Mouse (Mus musculus): Measurements from ENCODE around the gene Pald1. TPM values are rescaled to one million over a fixed set of nuclear protein-coding genes. Genes with fewer than 3 reads are reported as not detected.

Pald1 gene
- polyA plus RNA-seq, 1 experiment from 2014 or later = 16.1 TPM

DNA sequence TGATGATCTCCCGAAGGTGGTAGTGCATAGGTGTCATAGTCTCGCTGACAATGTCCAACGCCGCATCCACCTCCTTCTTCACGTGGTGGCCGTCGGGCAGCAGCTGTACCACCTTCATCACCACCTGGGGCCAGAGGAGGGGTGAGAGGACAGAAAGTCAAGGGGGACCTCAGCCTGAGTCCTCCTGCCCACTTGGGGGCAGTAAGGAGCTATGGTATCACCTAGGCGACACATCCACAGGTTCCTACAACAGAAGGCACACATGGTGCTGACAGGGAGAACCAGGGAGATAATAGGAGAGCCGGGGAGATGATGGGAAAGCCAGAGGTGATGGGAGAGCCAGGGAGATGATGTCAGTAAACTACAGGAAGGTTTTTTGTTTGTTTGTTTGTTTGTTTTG is 44.1 kb downstream of the Pald1 start:
- no peaks in the 10 kb centered on the region for H3K36me3 ChIP-seq (replicated peaks; ENCODE audit: control insufficient read depth, insufficient read depth, low read depth, low read length)
- no peak overlapping the region for H3K27ac ChIP-seq (replicated peaks; ENCODE audit: low read depth, low read length)
- WGBS = 90% methylated on average over 9 of the region's 9 CpGs
- H3K4me2 ChIP-seq (ENCODE audit: low read depth, low read length) = no peak overlapping the region
- H3K9ac ChIP-seq (replicated peaks; ENCODE audit: low read length) = no peak overlapping the region
- H3K9me3 ChIP-seq (replicated peaks; ENCODE audit: control insufficient read depth, low read length) = no peaks in the 10 kb centered on the region
- no peak for ATAC-seq (replicated peaks; ENCODE audit: insufficient number of reproducible peaks, low FRiP score, low TSS enrichment, low read depth)
- no peak overlapping the region for H3K4me3 ChIP-seq (ENCODE audit: low read depth, low read length)
- H3K4me1 ChIP-seq (ENCODE audit: control insufficient read depth, insufficient read depth, low read length) = no peaks in the 10 kb centered on the region
- no peak for DNase-seq (ENCODE audit: low spot score)
- H3K27me3 ChIP-seq (ENCODE audit: control insufficient read depth, insufficient read depth, low read length) = no peaks in the 10 kb centered on the region

DNA sequence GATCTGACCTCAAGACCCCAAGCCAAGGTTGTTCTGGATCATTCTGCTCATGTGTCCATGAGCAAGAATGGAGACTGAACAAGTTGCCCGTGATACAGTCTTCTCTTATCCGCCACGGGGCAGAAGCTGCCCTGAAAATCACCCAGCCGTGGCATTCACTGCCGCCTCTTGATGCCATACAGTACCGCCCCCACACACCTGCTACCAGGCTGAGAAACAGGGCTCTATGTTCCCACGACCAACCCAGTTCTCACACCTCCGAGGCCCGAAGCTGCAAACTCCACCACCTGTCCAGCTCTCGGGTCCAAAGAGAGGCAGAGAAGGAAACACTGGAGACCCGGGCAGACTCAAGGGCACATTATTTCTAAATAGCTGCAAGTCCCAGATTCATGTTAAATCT is 45.7 kb downstream of the Pald1 start:
- ATAC-seq (replicated peaks; ENCODE audit: insufficient number of reproducible peaks, low FRiP score, low TSS enrichment, low read depth) (no peak), DNase-seq (ENCODE audit: low spot score) (no peak)
- no peaks in the 10 kb centered on the region for H3K9me3 ChIP-seq (replicated peaks; ENCODE audit: control insufficient read depth, low read length)
- 91% methylated on average over 11 of the region's 11 CpGs for WGBS
- H3K9ac ChIP-seq (replicated peaks; ENCODE audit: low read length) = no peak overlapping the region
- no peak overlapping the region for H3K4me3 ChIP-seq (ENCODE audit: low read depth, low read length)
- H3K4me1 ChIP-seq (ENCODE audit: control insufficient read depth, insufficient read depth, low read length) = no peaks in the 10 kb centered on the region
- no peak overlapping the region for H3K4me2 ChIP-seq (ENCODE audit: low read depth, low read length)
- H3K27ac ChIP-seq (replicated peaks; ENCODE audit: low read depth, low read length) = no peak overlapping the region
- no peaks in the 10 kb centered on the region for H3K27me3 ChIP-seq (ENCODE audit: control insufficient read depth, insufficient read depth, low read length)
- no peaks in the 10 kb centered on the region for H3K36me3 ChIP-seq (replicated peaks; ENCODE audit: control insufficient read depth, insufficient read depth, low read depth, low read length)

DNA sequence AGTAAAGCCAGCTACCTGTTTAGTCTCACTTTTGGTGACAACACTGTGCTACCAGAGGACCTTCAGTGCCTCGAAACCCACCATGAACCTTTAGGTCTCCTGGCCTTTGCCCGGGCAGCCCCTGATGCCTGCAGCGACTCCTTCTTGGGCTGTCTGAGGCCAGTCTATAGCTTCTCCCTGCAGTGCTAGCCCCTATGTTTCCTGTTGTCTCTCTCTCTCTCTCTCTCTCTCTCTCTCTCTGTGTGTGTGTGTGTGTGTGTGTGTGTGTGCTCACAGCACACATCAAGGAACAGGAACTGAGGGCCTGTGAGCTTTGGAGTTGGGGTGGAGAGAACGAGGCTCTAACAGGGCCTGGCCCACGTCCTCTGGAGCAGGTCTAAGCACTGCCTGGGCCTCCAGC is 46.7 kb downstream of the Pald1 start:
- Histone ChIP-seq H3K27me3 (ENCODE audit: control insufficient read depth, insufficient read depth, low read length) (no peaks in the 10 kb centered on the region), H3K4me1 (ENCODE audit: control insufficient read depth, insufficient read depth, low read length) (no peaks in the 10 kb centered on the region), H3K9me3 (replicated peaks; ENCODE audit: control insufficient read depth, low read length) (no peaks in the 10 kb centered on the region), H3K4me3 (ENCODE audit: low read depth, low read length) (no peak overlapping the region), H3K27ac (replicated peaks; ENCODE audit: low read depth, low read length) (no peak overlapping the region), H3K36me3 (replicated peaks; ENCODE audit: control insufficient read depth, insufficient read depth, low read depth, low read length) (no peaks in the 10 kb centered on the region), H3K9ac (replicated peaks; ENCODE audit: low read length) (no peak overlapping the region), H3K4me2 (ENCODE audit: low read depth, low read length) (no peak overlapping the region)
- no peak for DNase-seq (ENCODE audit: low spot score)
- no peak for ATAC-seq (replicated peaks; ENCODE audit: insufficient number of reproducible peaks, low FRiP score, low TSS enrichment, low read depth)
- 79% methylated on average over 5 of the region's 5 CpGs for WGBS

DNA sequence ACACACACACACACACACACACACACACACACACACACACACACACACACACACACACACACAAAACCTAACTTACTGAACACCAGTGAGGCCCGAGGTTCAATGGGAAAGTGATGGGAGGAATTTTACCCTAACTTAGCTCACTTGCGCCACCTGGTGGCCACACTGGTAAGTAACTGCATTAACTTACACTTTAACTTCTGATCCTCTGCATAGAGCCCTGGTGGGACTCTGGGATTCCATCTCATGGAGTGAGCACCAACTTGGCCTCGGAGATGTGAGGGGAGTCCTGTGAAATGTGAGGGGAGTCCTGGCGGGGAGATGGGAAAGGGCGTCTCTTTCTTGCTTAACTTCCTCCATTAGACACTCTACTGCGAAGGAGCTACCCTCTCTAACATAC is 47.2 kb downstream of the Pald1 start:
- WGBS = 21% methylated on average over 6 of the region's 6 CpGs
- DNase-seq (ENCODE audit: low spot score) (peak; percentile 96), ATAC-seq (replicated peaks; ENCODE audit: insufficient number of reproducible peaks, low FRiP score, low TSS enrichment, low read depth) (peak; percentile 30; the same call in 1 of the 2 replicates)
- Histone ChIP-seq H3K36me3 (replicated peaks; ENCODE audit: control insufficient read depth, insufficient read depth, low read depth, low read length) (no peaks in the 10 kb centered on the region), H3K27ac (replicated peaks; ENCODE audit: low read depth, low read length) (no peak overlapping the region), H3K4me2 (ENCODE audit: low read depth, low read length) (no peak overlapping the region), H3K4me1 (ENCODE audit: control insufficient read depth, insufficient read depth, low read length) (no peaks in the 10 kb centered on the region), H3K27me3 (ENCODE audit: control insufficient read depth, insufficient read depth, low read length) (no peaks in the 10 kb centered on the region), H3K9ac (replicated peaks; ENCODE audit: low read length) (no peak overlapping the region), H3K9me3 (replicated peaks; ENCODE audit: control insufficient read depth, low read length) (no peaks in the 10 kb centered on the region), H3K4me3 (ENCODE audit: low read depth, low read length) (no peak overlapping the region)

DNA sequence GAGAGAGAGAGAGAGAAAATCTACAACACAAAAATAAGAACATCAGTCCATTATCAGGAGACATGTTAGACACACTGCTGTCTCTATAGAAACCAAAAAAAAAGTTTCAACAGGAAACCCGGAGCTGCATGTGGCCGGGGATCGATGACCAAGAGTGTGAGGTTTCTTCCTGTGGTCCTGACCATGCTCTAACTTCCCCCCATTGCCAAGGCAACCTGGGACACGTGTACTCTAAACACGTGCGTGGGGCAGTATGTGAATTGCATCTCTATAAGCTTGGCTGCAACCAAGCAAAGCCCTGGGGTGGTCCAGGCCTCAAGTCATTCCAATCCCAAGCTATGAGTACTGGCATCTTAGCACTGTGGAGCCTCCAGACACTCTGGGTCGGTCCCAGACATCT is 48.8 kb downstream of the Pald1 start:
- WGBS = 61% methylated on average over 7 of the region's 7 CpGs
- Histone ChIP-seq H3K27ac (replicated peaks; ENCODE audit: low read depth, low read length) (no peak overlapping the region), H3K4me3 (ENCODE audit: low read depth, low read length) (no peak overlapping the region), H3K27me3 (ENCODE audit: control insufficient read depth, insufficient read depth, low read length) (no peaks in the 10 kb centered on the region), H3K4me1 (ENCODE audit: control insufficient read depth, insufficient read depth, low read length) (no peaks in the 10 kb centered on the region), H3K9ac (replicated peaks; ENCODE audit: low read length) (no peak overlapping the region), H3K4me2 (ENCODE audit: low read depth, low read length) (no peak overlapping the region), H3K36me3 (replicated peaks; ENCODE audit: control insufficient read depth, insufficient read depth, low read depth, low read length) (no peaks in the 10 kb centered on the region), H3K9me3 (replicated peaks; ENCODE audit: control insufficient read depth, low read length) (no peaks in the 10 kb centered on the region)
- no peak for ATAC-seq (replicated peaks; ENCODE audit: insufficient number of reproducible peaks, low FRiP score, low TSS enrichment, low read depth)
- DNase-seq (ENCODE audit: low spot score) = no peak

DNA sequence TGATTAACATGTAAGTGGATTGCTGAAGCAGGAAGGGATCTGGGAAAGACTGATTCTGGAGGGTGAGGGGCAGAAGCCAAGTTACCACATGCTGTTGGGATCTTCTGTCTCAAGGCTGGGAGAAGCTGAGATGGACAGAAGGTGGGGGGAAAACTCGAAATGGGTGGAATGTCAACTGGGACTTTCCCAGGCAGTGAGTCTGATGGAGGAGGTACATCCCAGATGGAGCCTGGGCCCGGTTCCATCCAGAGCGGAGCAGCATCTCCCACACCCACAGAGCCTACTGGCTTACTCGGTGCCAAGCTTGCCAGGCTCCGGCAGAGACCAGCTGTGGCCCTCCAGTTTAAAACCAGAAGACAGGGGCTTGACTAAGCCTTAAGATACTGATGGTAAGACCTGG is 52.3 kb downstream of the Pald1 start:
- DNase-seq (ENCODE audit: low spot score) (no peak), ATAC-seq (replicated peaks; ENCODE audit: insufficient number of reproducible peaks, low FRiP score, low TSS enrichment, low read depth) (no peak)
- Histone ChIP-seq H3K4me1 (ENCODE audit: control insufficient read depth, insufficient read depth, low read length) (no peaks in the 10 kb centered on the region), H3K36me3 (replicated peaks; ENCODE audit: control insufficient read depth, insufficient read depth, low read depth, low read length) (no peaks in the 10 kb centered on the region), H3K27ac (replicated peaks; ENCODE audit: low read depth, low read length) (no peak overlapping the region), H3K9ac (replicated peaks; ENCODE audit: low read length) (no peak overlapping the region), H3K9me3 (replicated peaks; ENCODE audit: control insufficient read depth, low read length) (no peaks in the 10 kb centered on the region), H3K27me3 (ENCODE audit: control insufficient read depth, insufficient read depth, low read length) (no peaks in the 10 kb centered on the region), H3K4me3 (ENCODE audit: low read depth, low read length) (no peak overlapping the region), H3K4me2 (ENCODE audit: low read depth, low read length) (no peak overlapping the region)
- WGBS = 88% methylated on average over 5 of the region's 5 CpGs

DNA sequence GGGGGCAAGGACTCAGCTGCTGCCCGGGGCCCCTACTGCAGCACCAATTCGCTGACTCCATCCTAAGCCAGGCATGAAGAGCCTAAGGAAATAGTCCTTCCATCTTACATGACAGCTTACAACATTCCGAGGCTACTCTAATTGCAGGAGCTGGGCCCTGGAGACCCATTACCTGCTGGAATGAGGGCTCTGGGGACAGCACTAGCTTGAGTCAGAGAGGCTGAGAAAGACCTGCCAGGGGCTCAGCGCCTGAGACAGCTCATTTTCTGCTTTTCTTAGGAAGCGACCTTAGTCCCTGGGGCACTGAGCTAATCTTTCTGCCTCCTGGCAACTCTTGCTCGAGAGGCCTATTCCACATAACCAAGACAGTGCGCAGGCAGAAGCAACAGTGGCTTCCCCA is 54.4 kb downstream of the Pald1 start:
- ATAC-seq (replicated peaks; ENCODE audit: insufficient number of reproducible peaks, low FRiP score, low TSS enrichment, low read depth) (no peak), DNase-seq (ENCODE audit: low spot score) (peak; percentile 21)
- Histone ChIP-seq H3K4me2 (ENCODE audit: low read depth, low read length) (no peak overlapping the region), H3K4me1 (ENCODE audit: control insufficient read depth, insufficient read depth, low read length) (no peaks in the 10 kb centered on the region), H3K9me3 (replicated peaks; ENCODE audit: control insufficient read depth, low read length) (no peaks in the 10 kb centered on the region), H3K4me3 (ENCODE audit: low read depth, low read length) (no peak overlapping the region), H3K9ac (replicated peaks; ENCODE audit: low read length) (no peak overlapping the region), H3K36me3 (replicated peaks; ENCODE audit: control insufficient read depth, insufficient read depth, low read depth, low read length) (no peaks in the 10 kb centered on the region), H3K27ac (replicated peaks; ENCODE audit: low read depth, low read length) (no peak overlapping the region), H3K27me3 (ENCODE audit: control insufficient read depth, insufficient read depth, low read length) (no peaks in the 10 kb centered on the region)
- 33% methylated on average over 7 of the region's 7 CpGs for WGBS

DNA sequence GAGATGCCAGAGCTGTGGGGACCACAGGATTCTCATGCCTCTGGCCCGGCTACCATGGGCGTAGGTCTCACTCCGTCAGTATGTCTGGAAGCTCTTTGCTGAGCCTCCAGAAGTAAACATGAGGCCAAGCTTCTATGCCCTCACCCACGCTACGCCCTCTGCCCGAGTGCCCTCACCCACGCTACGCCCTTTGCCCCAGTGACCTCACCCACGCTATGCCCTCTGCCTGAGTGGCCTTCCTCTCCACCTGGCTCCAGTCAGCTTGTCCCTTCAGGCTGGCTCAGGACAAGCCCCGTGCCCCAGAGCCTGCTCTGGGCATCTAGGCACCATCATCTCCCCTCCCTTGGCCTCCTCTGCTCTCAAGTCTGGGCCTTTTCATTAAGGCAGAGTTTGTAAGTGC is 55.8 kb downstream of the Pald1 start:
- Histone ChIP-seq H3K4me1 (ENCODE audit: control insufficient read depth, insufficient read depth, low read length) (no peaks in the 10 kb centered on the region), H3K9me3 (replicated peaks; ENCODE audit: control insufficient read depth, low read length) (no peaks in the 10 kb centered on the region), H3K36me3 (replicated peaks; ENCODE audit: control insufficient read depth, insufficient read depth, low read depth, low read length) (no peaks in the 10 kb centered on the region), H3K4me3 (ENCODE audit: low read depth, low read length) (no peak overlapping the region), H3K27ac (replicated peaks; ENCODE audit: low read depth, low read length) (no peak overlapping the region), H3K27me3 (ENCODE audit: control insufficient read depth, insufficient read depth, low read length) (no peaks in the 10 kb centered on the region), H3K9ac (replicated peaks; ENCODE audit: low read length) (no peak overlapping the region), H3K4me2 (ENCODE audit: low read depth, low read length) (no peak overlapping the region)
- 80% methylated on average over 10 of the region's 10 CpGs for WGBS
- DNase-seq (ENCODE audit: low spot score) = no peak
- ATAC-seq (replicated peaks; ENCODE audit: insufficient number of reproducible peaks, low FRiP score, low TSS enrichment, low read depth) = no peak
